Mouse (Mus musculus) thymus, adult 2 months (tissue): ENCODE data around the gene Foxo6. TPM values are rescaled to one million over a fixed set of nuclear protein-coding genes. Genes with fewer than 3 reads are reported as not detected.

ENCODE experiments used
- DNase-seq: peaks from one replicate; pipeline ENCODE4 v3.0.0; 2021
- H3K27ac ChIP-seq: fragments of 200-500 bp; 2 replicates; pipeline ENCODE4 v1.5.1; 2012; ENCODE audit warnings: low read length, control low read depth; ENCODE audit not compliant: control insufficient read depth, insufficient read depth
- H3K27me3 ChIP-seq: fragments of 200-500 bp; 2 replicates; pipeline ENCODE4 v1.6.1; 2012; ENCODE audit warnings: mild to moderate bottlenecking, low read length, moderate library complexity, mixed read lengths; ENCODE audit not compliant: control insufficient read depth, insufficient read depth
- H3K36me3 ChIP-seq: fragments of 200-500 bp; 2 replicates; pipeline ENCODE4 v1.6.1; 2012; ENCODE audit warnings: mild to moderate bottlenecking, low read length, moderate library complexity; ENCODE audit not compliant: control insufficient read depth, insufficient read depth
- H3K4me1 ChIP-seq: fragments of 200-500 bp; replicated peaks from 2 replicates; pipeline ENCODE4 v1.6.1; 2012; ENCODE audit warnings: low read length; ENCODE audit not compliant: control insufficient read depth, insufficient read depth
- H3K4me3 ChIP-seq: fragments of 200-500 bp; 2 replicates; pipeline ENCODE4 v1.5.1; 2012; ENCODE audit warnings: mild to moderate bottlenecking, low read length, control low read depth, moderate library complexity; ENCODE audit not compliant: control insufficient read depth, insufficient read depth
- CTCF ChIP-seq: fragments of 200-500 bp; IDR thresholded peaks from 2 replicates; pipeline ENCODE4 v1.5.1; 2012; ENCODE audit warnings: mild to moderate bottlenecking, control low read depth, low read length, moderate library complexity, borderline replicate concordance; ENCODE audit not compliant: control insufficient read depth, poor library complexity, insufficient read depth; ENCODE audit errors: extremely low read depth
- POLR2A ChIP-seq: fragments of 200-500 bp; IDR thresholded peaks from 2 replicates; pipeline ENCODE4 v1.6.1; 2012; ENCODE audit warnings: mild to moderate bottlenecking, low read length, control low read depth, moderate library complexity; ENCODE audit not compliant: control insufficient read depth, poor library complexity, insufficient read depth; ENCODE audit errors: extremely low read depth
- WGBS: fragments of 180-500 bp; shearing (Covaris S2); methylation state at CpG from one replicate; pipeline ENCODE4 v1.1.7; 2018; 5-methylcytosine and 5-hydroxymethylcytosine counted together
- polyA plus RNA-seq: library from polyadenylated mRNA; depleted of rRNA; stranded (reverse); fragments of >200 nt; gene quantifications from 2 replicates; pipeline ENCODE4 v1.2.3, GENCODE M21; 2012

Gene Foxo6
- polyA plus RNA-seq, 1 experiment = 0.82 TPM

DNA sequence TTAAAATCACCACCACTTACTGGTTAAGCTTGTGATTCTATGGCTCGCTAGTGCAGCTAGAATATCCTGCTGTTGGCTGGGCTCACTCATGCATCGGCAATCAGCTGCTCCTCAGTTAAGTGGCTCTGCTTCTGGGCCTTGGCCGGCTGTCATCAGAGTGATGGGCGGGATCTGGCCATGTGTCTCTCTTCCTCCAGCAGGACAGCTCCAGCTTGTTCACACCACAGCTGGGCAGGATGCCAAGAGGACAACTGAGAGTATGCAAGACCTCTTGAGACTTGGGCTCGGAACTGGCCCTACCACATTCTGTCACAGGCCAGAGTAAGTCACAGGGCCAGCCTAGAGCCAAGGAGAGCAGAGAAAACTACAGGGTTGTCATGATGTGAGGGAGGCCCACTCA, 39.7 kb downstream of the Foxo6 start:
- H3K27ac ChIP-seq = no peak overlapping the region
- DNase-seq = no peak
- WGBS = 77% methylated on average over 5 of the region's 5 CpGs
- H3K4me1 ChIP-seq = no peaks in the 10 kb centered on the region
- no peaks in the 10 kb centered on the region for H3K27me3 ChIP-seq
- no peak overlapping the region for H3K4me3 ChIP-seq
- no peaks in the 10 kb centered on the region for H3K36me3 ChIP-seq
- no peak for TF ChIP-seq CTCF
- no peak for TF ChIP-seq POLR2A

DNA sequence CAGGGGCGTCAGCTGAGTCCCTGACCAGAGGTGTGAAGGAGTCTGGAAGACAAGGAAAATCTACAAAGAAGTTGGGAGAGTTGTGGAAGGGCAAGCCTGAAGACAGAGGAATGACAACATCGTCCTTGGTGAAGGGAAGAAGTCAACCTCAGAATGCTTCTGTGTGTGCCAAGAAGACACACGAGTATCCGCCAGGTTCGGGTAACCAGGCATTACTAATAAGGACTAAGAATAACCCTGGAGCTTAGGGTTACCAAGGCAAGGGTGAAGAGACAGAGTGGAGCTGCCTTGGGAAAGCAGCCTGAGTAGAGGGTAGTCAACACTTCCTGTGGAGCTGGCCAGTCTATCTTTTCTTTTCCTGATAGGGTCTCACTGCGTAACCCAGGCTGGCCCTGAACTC, 41.1 kb downstream of the Foxo6 start:
- H3K4me3 ChIP-seq = no peak overlapping the region
- H3K27ac ChIP-seq = no peak overlapping the region
- 92% methylated on average over 6 of the region's 6 CpGs for WGBS
- H3K27me3 ChIP-seq = no peaks in the 10 kb centered on the region
- no peaks in the 10 kb centered on the region for H3K4me1 ChIP-seq
- H3K36me3 ChIP-seq = no peaks in the 10 kb centered on the region
- DNase-seq = no peak
- TF ChIP-seq POLR2A (no peak), CTCF (no peak)

DNA sequence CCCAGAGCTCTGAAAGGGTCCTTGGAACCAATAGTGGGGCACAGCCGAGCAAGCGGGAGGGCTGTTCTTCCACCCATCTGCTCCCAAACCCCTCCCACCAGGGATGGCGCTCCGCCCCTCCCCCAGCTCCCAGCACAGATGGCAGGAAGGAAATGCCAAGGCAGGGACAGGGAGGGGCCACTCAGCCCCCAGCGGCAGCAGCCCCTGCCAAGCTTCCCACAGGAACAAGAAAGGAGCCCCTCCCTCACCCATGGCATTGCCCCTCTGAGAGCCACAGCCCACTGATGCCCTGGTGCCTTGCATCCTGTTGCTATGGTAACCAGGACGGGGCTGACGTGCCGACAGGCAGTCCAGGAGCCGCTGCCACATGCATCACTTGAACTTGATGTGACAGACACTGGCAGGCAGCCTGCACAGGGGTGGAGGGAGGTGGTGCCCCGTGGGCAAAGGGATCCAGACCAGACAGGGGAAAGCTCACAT, 44.3 kb downstream of the Foxo6 start:
- Histone ChIP-seq H3K27ac (no peak overlapping the region), H3K4me3 (no peak overlapping the region), H3K27me3 (no peaks in the 10 kb centered on the region), H3K36me3 (no peaks in the 10 kb centered on the region), H3K4me1 (no peaks in the 10 kb centered on the region)
- TF ChIP-seq CTCF (no peak), POLR2A (no peak)
- WGBS = 6% methylated on average over 10 of the region's 10 CpGs
- DNase-seq = peak; percentile 20

DNA sequence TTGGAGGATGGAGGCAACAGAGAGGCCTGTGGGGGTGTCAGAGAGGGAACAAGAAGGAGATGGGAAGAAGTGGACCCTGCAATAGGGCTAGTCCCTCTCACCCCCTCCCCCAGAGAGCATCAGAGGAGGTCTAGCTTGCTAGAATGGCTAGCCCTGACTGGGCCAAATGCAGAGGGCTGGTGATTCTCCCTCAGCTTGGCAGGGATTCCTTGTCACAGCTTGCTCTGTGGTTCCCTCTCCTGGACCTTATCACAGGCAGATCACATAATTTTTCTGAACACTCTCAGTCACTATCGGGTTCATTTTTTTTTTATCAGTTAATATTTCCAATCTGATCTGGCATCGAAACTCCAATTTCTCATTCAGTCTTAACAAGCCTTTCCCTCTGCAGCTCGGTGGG, 46.0 kb downstream of the Foxo6 start:
- no peak for DNase-seq
- WGBS = 89% methylated on average over 3 of the region's 3 CpGs
- H3K4me1 ChIP-seq = no peaks in the 10 kb centered on the region
- no peaks in the 10 kb centered on the region for H3K27me3 ChIP-seq
- H3K27ac ChIP-seq = no peak overlapping the region
- H3K36me3 ChIP-seq = no peaks in the 10 kb centered on the region
- no peak overlapping the region for H3K4me3 ChIP-seq
- TF ChIP-seq CTCF (no peak), POLR2A (no peak)

DNA sequence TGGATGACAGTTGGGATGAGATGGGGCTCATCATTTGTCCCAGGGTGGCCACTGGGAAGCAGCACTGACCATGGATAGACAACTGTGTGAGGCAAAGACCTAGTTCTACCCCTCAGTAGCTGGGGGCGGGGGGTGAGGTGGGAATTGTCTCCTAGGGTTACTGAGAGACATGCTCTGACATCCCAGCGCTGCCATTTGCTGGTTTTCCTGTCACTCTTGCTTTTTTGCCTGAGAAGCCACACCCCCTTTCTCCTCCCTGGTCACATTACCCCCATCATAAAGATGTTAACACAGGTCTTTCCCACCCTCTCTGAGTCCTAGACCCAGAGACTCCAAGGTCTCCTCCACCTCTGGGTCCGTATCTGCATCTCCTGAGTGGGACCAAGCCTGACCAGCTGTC, 47.7 kb downstream of the Foxo6 start:
- no peaks in the 10 kb centered on the region for H3K27me3 ChIP-seq
- no peaks in the 10 kb centered on the region for H3K4me1 ChIP-seq
- no peaks in the 10 kb centered on the region for H3K36me3 ChIP-seq
- H3K4me3 ChIP-seq = no peak overlapping the region
- no peak for DNase-seq
- TF ChIP-seq POLR2A (no peak), CTCF (no peak)
- H3K27ac ChIP-seq = no peak overlapping the region
- WGBS = 84% methylated on average over 3 of the region's 3 CpGs

DNA sequence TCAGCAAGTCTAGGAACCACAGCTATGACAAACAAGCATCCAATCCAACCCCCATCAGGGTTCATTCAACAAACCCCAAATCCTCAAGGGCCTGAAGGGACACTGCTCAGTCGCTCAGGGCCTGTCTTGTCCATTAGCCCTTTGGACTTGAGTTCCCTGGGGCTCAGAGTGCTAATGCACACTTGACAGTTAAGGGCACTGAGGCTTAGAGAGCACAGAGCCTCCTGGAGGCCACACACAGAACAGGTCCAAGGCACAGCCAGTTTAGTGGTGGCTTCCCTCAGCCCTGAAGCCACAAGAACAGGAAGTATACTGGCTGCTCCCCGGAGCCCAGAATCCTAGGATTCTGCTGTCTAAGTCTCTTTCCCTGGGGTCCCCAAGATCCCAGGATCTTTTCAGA, 53.9 kb downstream of the Foxo6 start:
- Histone ChIP-seq H3K27ac (no peak overlapping the region), H3K4me1 (no peaks in the 10 kb centered on the region), H3K4me3 (no peak overlapping the region), H3K27me3 (no peaks in the 10 kb centered on the region), H3K36me3 (no peaks in the 10 kb centered on the region)
- WGBS = 33% methylated on average over 2 of the region's 2 CpGs
- DNase-seq = no peak
- no peak for TF ChIP-seq POLR2A
- TF ChIP-seq CTCF = no peak

DNA sequence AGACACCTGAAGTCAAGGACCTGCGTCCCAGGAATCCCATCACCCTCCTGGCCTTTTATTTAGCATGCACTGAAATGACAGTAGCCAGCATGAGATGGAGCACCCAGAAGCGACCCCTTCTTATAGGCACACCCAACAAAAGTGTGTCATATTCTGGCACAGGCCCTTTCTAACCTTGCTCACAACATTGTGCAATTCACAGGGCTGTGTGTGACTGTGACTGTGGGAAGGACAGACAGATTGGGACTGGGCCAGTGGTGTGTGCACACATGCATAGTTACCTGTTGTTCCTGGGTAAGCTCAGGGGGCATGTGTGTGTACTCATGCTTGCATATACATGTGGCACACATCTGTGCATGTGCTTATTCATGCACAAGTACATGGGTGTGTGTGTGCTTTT, 54.6 kb downstream of the Foxo6 start:
- Histone ChIP-seq H3K27ac (no peak overlapping the region), H3K36me3 (no peaks in the 10 kb centered on the region), H3K4me1 (no peaks in the 10 kb centered on the region), H3K27me3 (no peaks in the 10 kb centered on the region), H3K4me3 (no peak overlapping the region)
- WGBS = 93% methylated on average over 2 of the region's 2 CpGs
- TF ChIP-seq POLR2A = no peak
- TF ChIP-seq CTCF = no peak
- no peak for DNase-seq
